Mouse (Mus musculus): ENCODE measurements around the gene Mrps31. TPM values are rescaled to one million over a fixed set of nuclear protein-coding genes. Genes with fewer than 3 reads are reported as not detected.

The Mrps31 gene
- polyA plus RNA-seq, 1 experiment from 2014 or later = 43.8 TPM

DNA sequence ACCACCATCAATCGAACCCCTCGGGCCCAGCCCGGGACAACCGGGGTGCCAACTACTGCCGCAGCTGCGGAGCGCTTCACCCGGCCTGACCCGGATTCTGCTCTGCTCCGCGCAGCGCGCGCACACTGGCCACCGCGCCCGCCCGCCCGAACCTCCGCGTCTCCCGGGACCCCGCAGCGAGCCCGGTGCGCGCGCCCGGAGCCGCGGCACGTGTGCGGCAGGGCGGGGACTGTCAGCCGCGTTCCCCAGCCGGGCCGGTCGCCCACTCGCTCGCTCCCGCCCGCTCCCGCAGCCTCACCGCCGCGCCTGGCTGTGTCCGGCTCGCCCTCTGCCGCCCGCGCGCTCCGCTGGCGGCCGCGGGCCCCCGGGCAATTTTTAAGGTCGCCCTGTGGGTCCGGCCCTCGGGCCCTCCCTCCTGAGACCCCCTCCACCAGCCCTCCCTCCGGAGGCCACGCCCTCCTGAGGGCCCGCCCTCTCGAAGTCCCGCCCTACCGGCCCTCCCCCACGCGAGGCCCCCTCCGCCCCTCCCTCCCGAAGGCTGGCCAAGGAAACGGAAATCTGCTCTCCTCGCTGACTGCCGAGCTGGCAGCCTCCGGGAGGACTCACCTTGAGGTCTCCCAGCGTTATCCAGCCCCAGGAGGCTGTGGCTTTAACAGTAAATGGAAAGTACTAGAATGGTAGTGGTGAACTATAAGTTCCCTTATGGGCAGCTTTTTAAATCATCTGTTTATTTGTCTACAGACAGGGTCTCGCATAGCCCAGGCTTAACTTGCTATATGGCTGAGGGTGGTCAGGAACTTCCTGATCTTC is 12.8 kb upstream of the Mrps31 start, which contains the start of gene Slc25a15:
Gene Slc25a15 (minus strand): TSS at position 456 of the 810 bp plus-strand sequence.
- Histone ChIP-seq H3K4me1 (0 out of 2 replicates have a peak, but pooled peaks cover 3% of the 10 kb centered on the region), H3K27ac (replicated peaks) (peak within 1 kb of the TSS; percentile 69), H3K4me3 (peak within 1 kb of the TSS; percentile 75), H3K27me3 (0 out of 2 replicates have a peak, but pooled peaks cover 3% of the 10 kb centered on the region), H3K9ac (replicated peaks) (peak within 1 kb of the TSS; percentile 72), H3K9me3 (no peaks in the 10 kb centered on the region), H3K36me3 (0 out of 2 replicates have a peak, but pooled peaks cover 5% of the 10 kb centered on the region), H3K4me2 (replicated peaks) (peak within 1 kb of the TSS; percentile 80)
- WGBS = 0% methylated on average over 42 of the region's 77 CpGs
- peak; percentile 93 for ATAC-seq (ENCODE audit: low FRiP score, low read depth)

DNA sequence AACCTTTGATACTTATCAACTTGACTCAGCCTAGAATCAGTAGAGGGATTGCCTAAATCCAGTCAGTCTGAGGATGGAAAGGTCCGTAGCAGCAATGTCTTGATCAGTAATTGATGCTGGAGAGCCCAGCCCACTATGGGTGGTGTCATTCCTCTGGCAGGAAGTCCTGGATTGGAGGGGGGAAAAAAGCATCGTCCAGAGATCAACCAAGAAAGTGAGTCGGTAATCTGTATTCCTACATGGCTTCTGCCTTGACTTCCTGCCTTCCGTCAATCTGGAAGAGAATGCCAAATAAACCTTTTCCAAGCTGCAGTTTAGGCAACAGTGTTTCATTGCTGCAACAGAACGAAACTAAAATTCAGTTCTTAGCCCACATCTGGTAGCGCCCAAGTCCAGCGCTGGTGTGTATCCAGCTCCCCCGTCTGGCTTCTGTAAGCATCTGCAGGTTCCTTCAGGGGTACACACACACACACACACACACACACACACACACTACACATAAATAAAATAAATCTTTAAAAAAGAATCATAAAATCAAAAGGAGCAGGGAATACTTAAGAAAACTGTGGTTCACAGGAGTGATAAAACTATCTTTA is 11.8 kb upstream of the Mrps31 start:
- 0 out of 2 replicates have a peak, but pooled peaks cover 3% of the 10 kb centered on the region for H3K4me1 ChIP-seq
- 88% methylated on average over 8 of the region's 8 CpGs for WGBS

DNA sequence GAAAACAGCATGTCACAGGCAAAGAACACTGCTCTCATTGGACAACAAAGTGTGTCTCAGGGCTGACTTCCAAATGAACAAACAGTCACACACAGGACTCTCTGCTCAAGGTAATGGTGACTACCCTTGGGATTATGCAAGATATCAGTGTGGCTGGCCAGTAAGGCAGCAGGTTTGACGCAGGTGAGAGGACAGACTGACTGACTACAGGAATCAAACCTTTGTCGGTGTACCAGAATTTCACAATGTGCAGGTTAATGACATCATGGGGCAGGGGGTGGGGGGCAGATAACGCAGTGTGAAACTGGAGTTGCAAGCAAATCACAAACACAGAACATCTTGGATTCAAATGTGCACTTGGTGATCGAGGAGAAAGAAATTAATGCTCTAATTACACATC is 10.6 kb upstream of the Mrps31 start:
- WGBS = 90% methylated on average over 4 of the region's 4 CpGs
- Histone ChIP-seq H3K9ac (replicated peaks) (no peak overlapping the region), H3K4me1 (0 out of 2 replicates have a peak, but pooled peaks cover 3% of the 10 kb centered on the region), H3K4me2 (replicated peaks) (no peak overlapping the region), H3K4me3 (no peak overlapping the region), H3K27me3 (0 out of 2 replicates have a peak, but pooled peaks cover 3% of the 10 kb centered on the region), H3K9me3 (no peaks in the 10 kb centered on the region), H3K36me3 (no peaks in the 10 kb centered on the region), H3K27ac (replicated peaks) (no peak overlapping the region)
- no peak for ATAC-seq (ENCODE audit: low FRiP score, low read depth)

More for the DNA sequence above, 11.8 kb upstream of the Mrps31 start:
- no peaks in the 10 kb centered on the region for H3K9me3 ChIP-seq
- no peak overlapping the region for H3K9ac ChIP-seq (replicated peaks)
- H3K4me2 ChIP-seq (replicated peaks) = peak overlapping the region; percentile 80
- H3K27ac ChIP-seq (replicated peaks) = no peak overlapping the region
- ATAC-seq (ENCODE audit: low FRiP score, low read depth) = no peak
- H3K36me3 ChIP-seq = 0 out of 2 replicates have a peak, but pooled peaks cover 4% of the 10 kb centered on the region
- H3K27me3 ChIP-seq = 0 out of 2 replicates have a peak, but pooled peaks cover 3% of the 10 kb centered on the region
- peak overlapping the region; percentile 75; the same call in 1 of the 2 replicates for H3K4me3 ChIP-seq

DNA sequence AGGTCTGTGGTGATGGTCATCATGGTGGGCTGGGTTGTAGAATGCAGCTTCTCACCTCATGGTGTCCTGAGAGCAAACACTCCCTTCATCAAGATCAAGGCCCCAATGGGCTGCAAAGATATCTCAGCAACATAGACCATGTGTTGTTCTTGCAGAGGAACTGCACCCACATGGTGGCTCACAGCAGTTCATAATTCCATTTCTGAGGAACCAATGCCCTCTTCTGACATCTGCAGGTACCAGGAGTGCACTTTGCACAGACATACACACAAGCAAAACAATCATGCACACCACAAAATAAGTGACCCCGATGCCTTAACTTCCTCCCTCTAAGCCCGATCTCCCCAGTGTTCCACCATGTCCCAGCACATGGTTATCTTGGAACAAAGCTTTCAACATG is 7.9 kb upstream of the Mrps31 start:
- Histone ChIP-seq H3K27ac (replicated peaks) (no peak overlapping the region), H3K27me3 (no peaks in the 10 kb centered on the region), H3K36me3 (no peaks in the 10 kb centered on the region), H3K9ac (replicated peaks) (no peak overlapping the region), H3K9me3 (no peaks in the 10 kb centered on the region), H3K4me3 (no peak overlapping the region), H3K4me1 (0 out of 2 replicates have a peak, but pooled peaks cover 3% of the 10 kb centered on the region), H3K4me2 (replicated peaks) (no peak overlapping the region)
- no peak for ATAC-seq (ENCODE audit: low FRiP score, low read depth)
- 91% methylated on average over 2 of the region's 2 CpGs for WGBS

DNA sequence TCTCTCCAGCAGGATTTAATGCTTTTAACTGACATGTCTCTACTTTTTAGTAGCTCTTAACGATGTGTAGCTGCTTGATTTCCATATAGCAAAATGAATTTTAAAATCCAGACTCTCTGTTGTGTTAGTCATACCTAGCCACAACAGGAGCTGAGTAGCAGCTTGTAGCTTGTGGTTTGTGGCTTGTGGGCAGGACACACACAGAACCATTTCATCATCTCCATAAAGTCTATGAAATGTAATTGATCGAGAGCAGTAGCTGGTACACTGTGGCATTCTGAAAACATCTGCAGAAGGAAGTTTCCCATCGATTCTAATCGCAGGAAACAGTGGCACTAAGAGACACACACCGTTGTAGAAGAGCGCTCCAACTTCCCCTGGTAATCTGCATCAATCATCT is 5.4 kb upstream of the Mrps31 start:
- H3K27ac ChIP-seq (replicated peaks) = no peak overlapping the region
- WGBS = 80% methylated on average over 6 of the region's 6 CpGs
- no peaks in the 10 kb centered on the region; the same call in 1 of the 2 replicates for H3K4me1 ChIP-seq
- no peaks in the 10 kb centered on the region for H3K9me3 ChIP-seq
- H3K27me3 ChIP-seq = no peaks in the 10 kb centered on the region
- H3K4me2 ChIP-seq (replicated peaks) = no peak overlapping the region
- no peak for ATAC-seq (ENCODE audit: low FRiP score, low read depth)
- no peak overlapping the region for H3K9ac ChIP-seq (replicated peaks)
- H3K36me3 ChIP-seq = no peaks in the 10 kb centered on the region
- no peak overlapping the region for H3K4me3 ChIP-seq

DNA sequence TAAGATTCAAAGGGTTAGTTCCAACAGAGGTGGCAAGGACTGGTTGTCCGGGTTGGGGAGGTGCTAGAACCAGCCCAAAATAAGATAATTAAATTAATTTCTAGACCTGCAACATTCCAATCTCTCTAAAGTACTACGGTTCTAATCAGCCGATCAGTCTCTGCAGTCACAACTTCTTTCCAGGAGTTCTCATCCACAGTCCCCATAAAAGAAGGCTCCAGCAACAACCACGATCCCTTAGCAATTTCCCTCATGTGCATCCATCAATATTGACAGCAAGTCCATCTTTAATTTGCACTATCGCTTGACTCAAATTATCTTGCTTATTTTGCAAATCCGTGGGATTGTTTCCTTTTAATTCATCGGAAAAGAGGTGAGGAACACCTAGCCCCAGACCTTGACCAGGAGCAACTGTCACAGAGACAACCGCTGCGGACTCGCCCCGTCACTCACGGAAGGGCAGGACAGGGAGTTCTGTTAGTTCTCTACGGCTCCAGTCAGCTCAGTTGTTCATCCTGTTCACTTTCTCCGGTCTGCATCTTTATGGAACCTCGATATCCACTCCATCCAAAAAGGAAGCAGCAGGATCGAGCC is 376 bp upstream of the Mrps31 start:
- H3K27ac ChIP-seq (replicated peaks) = peak overlapping the region; percentile 71
- peaks cover 7% of the 10 kb centered on the region for H3K4me1 ChIP-seq
- H3K4me2 ChIP-seq (replicated peaks) = peak overlapping the region; percentile 70
- ATAC-seq (ENCODE audit: low FRiP score, low read depth) = no peak; the same call in 1 of the 2 replicates
- H3K36me3 ChIP-seq = peaks cover 12% of the 10 kb centered on the region
- H3K27me3 ChIP-seq = no peaks in the 10 kb centered on the region
- H3K9ac ChIP-seq (replicated peaks) = peak overlapping the region; percentile 84
- H3K4me3 ChIP-seq = peak overlapping the region; percentile 71
- H3K9me3 ChIP-seq = no peaks in the 10 kb centered on the region
- WGBS = 17% methylated on average over 16 of the region's 16 CpGs

DNA sequence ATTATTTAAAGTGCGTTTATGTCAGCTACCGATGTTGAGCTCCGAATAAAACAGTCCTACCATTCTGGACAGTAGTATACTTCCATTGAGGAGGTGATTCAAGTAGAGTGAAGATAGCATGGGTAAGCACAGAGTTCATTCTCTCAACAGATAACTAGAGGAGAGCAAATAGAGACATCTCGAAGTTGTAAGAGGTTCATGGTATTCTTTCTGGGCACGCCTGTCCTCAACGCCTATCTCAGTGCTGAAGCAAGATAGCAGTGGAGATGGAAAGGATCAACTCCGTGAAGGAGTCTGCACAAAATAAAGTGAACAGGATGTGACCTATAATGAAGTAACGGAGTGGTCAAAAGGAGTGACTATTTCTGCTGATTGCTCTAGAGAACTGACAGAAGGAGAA is 810 bp downstream of the Mrps31 start:
- no peak for ATAC-seq (ENCODE audit: low FRiP score, low read depth)
- H3K27me3 ChIP-seq = no peaks in the 10 kb centered on the region
- 25% methylated on average over 8 of the region's 8 CpGs for WGBS

More for the DNA sequence above, 810 bp downstream of the Mrps31 start:
- H3K9me3 ChIP-seq = no peaks in the 10 kb centered on the region
- H3K4me1 ChIP-seq = peaks cover 7% of the 10 kb centered on the region
- peaks cover 17% of the 10 kb centered on the region for H3K36me3 ChIP-seq
- H3K9ac ChIP-seq (replicated peaks) = peak overlapping the region; percentile 84
- peak overlapping the region; percentile 71 for H3K4me3 ChIP-seq
- H3K4me2 ChIP-seq (replicated peaks) = peak overlapping the region; percentile 70
- H3K27ac ChIP-seq (replicated peaks) = no peak overlapping the region

Other genes with a start within 250 kb of the Mrps31 start
- 7.4 and 10.2 TPM in 2 replicates for gene Nek3, start 244.9 kb upstream of the Mrps31 start, polyA plus RNA-seq (2016; fragmentation: Nextera tagmentation; extraction: Ambion mirVana)
- gene Ckap2, start 225.5 kb upstream of the Mrps31 start, polyA plus RNA-seq (2016; fragmentation: Nextera tagmentation; extraction: Ambion mirVana) = 50.7 and 55.4 TPM in 2 replicates
- gene Vps36, start 218.6 kb upstream of the Mrps31 start, polyA plus RNA-seq (2016; fragmentation: Nextera tagmentation; extraction: Ambion mirVana) = 39.3 and 41.0 TPM in 2 replicates
- gene Thsd1, start 184.0 kb upstream of the Mrps31 start, polyA plus RNA-seq (2016; fragmentation: Nextera tagmentation; extraction: Ambion mirVana) = 8.2 and 9.2 TPM in 2 replicates
- not detected in 2 replicates for gene Tpte, start 127.9 kb upstream of the Mrps31 start, polyA plus RNA-seq (2016; fragmentation: Nextera tagmentation; extraction: Ambion mirVana)
- gene Slc25a15, start 12.8 kb upstream of the Mrps31 start, polyA plus RNA-seq (2016; fragmentation: Nextera tagmentation; extraction: Ambion mirVana) = 12.5 and 13.6 TPM in 2 replicates